Mouse (Mus musculus) B cell, adult 62 days (primary cell): Measurements from ENCODE around the gene Alg6. TPM values are rescaled to one million over a fixed set of nuclear protein-coding genes. Genes with fewer than 3 reads are reported as not detected.

Experiments
- total RNA-seq: library from RNA; stranded (reverse); gene quantifications from 4 replicates; pipeline ENCODE4 v1.2.4, GENCODE M21; 2023

Gene Alg6
- total RNA-seq = 4.4 to 6.9 TPM (median 6.0 TPM) in 4 replicates

GRCm38 (mm10) chr4:99714904-99715782, at the start of gene Alg6:
Gene Alg6, plus strand, starts transcription at chr4:99715664.

Other genes with a start within 250 kb of the Alg6 start
- gene Foxd3, start 59.4 kb upstream of the Alg6 start, total RNA-seq = not detected in 4 replicates
- 5.9 to 8.5 TPM (median 6.7 TPM) in 4 replicates for gene Efcab7, start 113.5 kb downstream of the Alg6 start, total RNA-seq
- gene Pgm1, start 213.8 kb downstream of the Alg6 start, total RNA-seq = 13.6 to 16.7 TPM (median 14.3 TPM) in 4 replicates
- 8.7 to 11.9 TPM (median 11.3 TPM) in 4 replicates for gene Itgb3bp, start 214.1 kb downstream of the Alg6 start, total RNA-seq